Mouse (Mus musculus) left cerebral cortex, postnatal 4 days (tissue): Measurements from ENCODE around the gene Krt12. TPM values are rescaled to one million over a fixed set of nuclear protein-coding genes. Genes with fewer than 3 reads are reported as not detected.

ENCODE experiments used
- DNase-seq: peaks from one replicate; pipeline ENCODE4 v3.0.0-alpha.2; 2022
- intact Hi-C: fragments of 180-260 bp; cut with DNase I; formaldehyde crosslinking; loops from one replicate; pipeline ENCODE4 v1.15.1; 2025
- total RNA-seq, 2 experiments: library from RNA; stranded (reverse); gene quantifications; 2 replicates each; pipeline ENCODE4 v1.2.3; 2021

Krt12 gene
- 1 to 10 TPM; 1.2 to 1.7 TPM for total RNA-seq

- DNase-seq: no peak
- intact Hi-C loops: no loop called here
These were observed at the start of gene Krt12 for GRCm38 (mm10) chr11:99422159-99422558. Gene Krt12, minus strand, starts transcription at chr11:99422259.

DNA sequence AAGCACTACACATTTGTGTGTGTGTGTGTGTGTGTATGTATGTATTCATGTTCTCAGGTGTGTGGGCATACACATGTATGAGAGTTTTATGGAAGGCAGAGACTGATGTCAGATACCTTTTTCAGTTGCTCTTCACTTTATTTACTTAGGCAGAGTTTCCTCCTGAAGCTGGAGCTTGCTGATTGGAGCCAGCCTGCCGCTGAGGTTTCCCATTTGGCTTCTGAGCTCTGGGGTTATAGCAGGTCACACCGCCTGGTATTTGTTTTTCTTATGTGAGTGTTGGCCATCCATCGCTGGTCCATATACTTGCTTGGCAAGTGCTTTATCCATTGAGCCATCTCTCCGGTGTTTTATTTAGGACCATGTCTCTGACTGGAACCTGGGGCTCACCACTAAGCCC, 47.2 kb upstream of the Krt12 start:
- no peak for DNase-seq
- intact Hi-C loops: no loop called here

DNA sequence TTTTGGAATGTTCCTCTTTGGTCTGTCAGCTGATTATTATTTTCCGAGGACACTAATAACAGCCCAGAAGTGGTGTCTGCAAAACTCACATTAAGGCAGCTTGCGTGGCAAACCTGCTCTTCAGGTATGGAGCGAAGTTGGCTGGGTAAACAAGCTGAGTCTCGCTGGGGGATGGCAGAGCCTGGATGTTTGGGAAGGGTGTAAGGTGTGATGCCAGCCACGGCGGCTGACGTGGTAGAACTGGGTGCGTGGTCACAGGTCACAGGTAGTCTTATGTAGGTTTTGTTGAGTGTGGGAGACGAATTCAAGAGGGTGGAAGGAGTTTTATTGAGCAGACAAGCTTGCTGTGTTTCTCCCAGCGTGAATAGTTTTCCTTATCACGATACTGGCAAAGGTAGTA, 46.5 kb upstream of the Krt12 start:
- intact Hi-C loops: no loop called here
- no peak for DNase-seq

GRCm38 (mm10) chr11:99466316-99466715, 44.3 kb upstream of the Krt12 start:
- intact Hi-C loops: no loop called here
- DNase-seq: no peak

- intact Hi-C loops: loop anchor here (2.0 to 5.0 kb wide), 6 partner anchors 83 to 832 kb away; no protein-coding TSS in a partner anchor
- peak; percentile 88 for DNase-seq
These were observed 42.8 kb upstream of the Krt12 start for GRCm38 (mm10) chr11:99464836-99465235.

- DNase-seq: peak; percentile 73
- intact Hi-C loops: loop anchor here (2.0 to 5.0 kb wide), 5 partner anchors 48 to 834 kb away; no protein-coding TSS in a partner anchor
These were observed 41.1 kb upstream of the Krt12 start for GRCm38 (mm10) chr11:99463155-99463554.

DNA sequence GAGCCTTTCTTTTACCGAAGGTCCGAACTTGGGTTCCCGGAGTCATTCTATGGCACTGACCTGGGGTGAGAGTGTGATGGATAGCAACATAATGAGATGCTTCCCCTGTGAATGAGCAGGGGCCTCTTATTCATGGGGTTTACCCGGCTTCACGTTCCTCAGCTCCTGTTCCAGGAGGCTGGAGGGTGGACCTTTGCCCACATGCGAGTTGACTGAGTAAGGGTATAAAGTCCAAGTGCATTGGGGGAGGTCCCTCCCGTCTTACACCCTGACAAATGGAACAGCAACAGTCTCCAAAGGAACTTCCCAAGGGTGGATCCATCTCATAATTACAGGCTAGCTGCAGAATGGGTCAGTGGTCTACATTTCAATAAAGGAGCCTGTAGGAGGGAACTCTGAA, 39.7 kb upstream of the Krt12 start:
- intact Hi-C loops: loop anchor here (2.0 to 5.0 kb wide), 5 partner anchors 47 to 836 kb away; no protein-coding TSS in a partner anchor
- no peak for DNase-seq

GRCm38 (mm10) chr11:99458887-99459286, 36.8 kb upstream of the Krt12 start:
- intact Hi-C loops: no loop called here

GRCm38 (mm10) chr11:99454759-99455158, 32.7 kb upstream of the Krt12 start:
- intact Hi-C loops: no loop called here
- DNase-seq: no peak

More at GRCm38 (mm10) chr11:99458887-99459286, 36.8 kb upstream of the Krt12 start:
- DNase-seq: no peak

- intact Hi-C loops: no loop called here
- no peak for DNase-seq
These were observed 32.0 kb upstream of the Krt12 start for GRCm38 (mm10) chr11:99454044-99454443.

- no peak for DNase-seq
- intact Hi-C loops: no loop called here
These were observed 26.7 kb upstream of the Krt12 start for GRCm38 (mm10) chr11:99448769-99449168.

DNA sequence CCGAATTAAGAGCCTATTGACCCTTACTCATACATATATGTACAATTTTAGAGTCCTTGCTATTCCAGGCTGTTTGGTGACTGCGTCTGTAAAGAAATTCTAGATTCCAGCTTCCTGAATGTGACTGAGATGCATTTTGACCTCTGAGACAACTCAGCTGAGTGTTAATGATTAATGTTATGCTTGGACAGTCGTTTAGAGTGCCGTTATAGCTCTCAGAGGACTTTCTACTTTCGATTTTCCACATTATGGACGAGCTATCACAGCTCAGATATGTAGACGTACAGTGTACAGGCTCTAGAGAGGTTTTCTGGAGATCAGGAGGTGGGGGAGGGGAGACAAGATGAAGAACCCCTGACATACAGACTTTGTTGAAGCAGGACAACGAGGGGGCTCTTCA, 19.2 kb upstream of the Krt12 start:
- no peak for DNase-seq
- intact Hi-C loops: no loop called here

DNA sequence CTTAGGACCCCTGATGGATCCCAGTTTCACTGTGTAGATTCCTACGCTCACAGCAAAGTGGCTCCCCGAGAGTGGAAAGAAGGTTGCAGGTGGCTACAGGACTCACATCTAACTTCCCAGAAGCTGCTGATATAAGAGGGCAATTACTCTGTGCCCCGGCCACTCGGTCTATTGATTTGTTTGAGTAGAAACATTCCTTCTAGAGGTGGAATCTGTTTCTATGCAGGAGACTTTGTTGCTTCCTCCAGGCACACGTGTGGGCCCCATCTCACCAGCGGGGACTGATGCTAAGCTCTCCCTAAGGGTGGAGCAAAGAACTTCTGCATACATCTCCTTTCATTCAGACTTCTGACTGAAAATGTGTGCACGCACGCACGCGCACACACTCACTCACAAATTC, 17.4 kb upstream of the Krt12 start:
- intact Hi-C loops: no loop called here
- no peak for DNase-seq

DNA sequence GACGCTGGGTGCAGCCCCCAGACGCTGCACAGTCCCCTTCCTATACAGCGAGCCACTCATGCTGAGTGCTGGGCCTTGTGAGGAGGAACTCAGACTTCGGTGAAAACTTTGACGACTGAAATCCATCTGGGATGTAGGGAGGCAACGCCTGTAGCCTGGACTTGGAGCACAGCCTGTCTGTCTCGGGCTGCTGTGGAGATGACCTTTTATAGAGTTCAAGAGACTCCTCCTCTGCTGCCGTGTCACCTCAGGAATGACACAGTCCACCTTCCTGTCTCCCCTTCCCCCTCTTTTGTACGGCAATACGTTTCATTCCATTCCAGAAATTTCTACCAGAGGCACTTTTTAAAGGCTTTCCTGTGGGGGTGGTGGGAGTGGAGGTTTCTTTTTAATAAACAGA, 15.9 kb upstream of the Krt12 start, which contains the start of gene Krt20:
Krt20 (minus strand) TSS at position 179 of the 400 bp plus-strand sequence.
- no peak for DNase-seq
- intact Hi-C loops: no loop called here

DNA sequence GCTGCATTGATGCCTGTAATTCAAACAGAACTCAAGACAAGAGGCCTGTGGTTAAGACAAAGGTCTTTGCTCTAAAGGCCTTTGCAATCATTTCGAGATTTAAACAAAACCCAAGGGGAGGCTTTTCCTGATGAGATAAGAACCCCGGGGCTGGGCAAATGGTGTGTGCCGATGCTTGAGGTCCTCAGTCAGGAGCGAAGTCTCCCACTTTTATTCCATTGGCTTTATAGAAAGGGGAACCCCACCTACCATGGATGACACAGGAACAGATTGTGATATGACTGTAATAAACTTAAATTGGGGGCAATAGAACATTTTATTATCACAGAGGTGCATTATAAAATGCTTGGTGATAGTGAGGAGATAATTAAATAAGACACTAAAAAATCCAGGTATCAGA, 14.6 kb upstream of the Krt12 start:
- intact Hi-C loops: no loop called here
- DNase-seq: no peak

GRCm38 (mm10) chr11:99430670-99431069, 8.6 kb upstream of the Krt12 start:
- intact Hi-C loops: no loop called here
- DNase-seq: peak; percentile 73

- intact Hi-C loops: no loop called here
- DNase-seq: no peak
These were observed 1.5 kb downstream of the Krt12 start for GRCm38 (mm10) chr11:99420586-99420985.

GRCm38 (mm10) chr11:99417819-99418218, 4.2 kb downstream of the Krt12 start:
- intact Hi-C loops: no loop called here
- peak; percentile 14 for DNase-seq

- intact Hi-C loops: no loop called here
- no peak for DNase-seq
These were observed 5.2 kb downstream of the Krt12 start for GRCm38 (mm10) chr11:99416902-99417301.

DNA sequence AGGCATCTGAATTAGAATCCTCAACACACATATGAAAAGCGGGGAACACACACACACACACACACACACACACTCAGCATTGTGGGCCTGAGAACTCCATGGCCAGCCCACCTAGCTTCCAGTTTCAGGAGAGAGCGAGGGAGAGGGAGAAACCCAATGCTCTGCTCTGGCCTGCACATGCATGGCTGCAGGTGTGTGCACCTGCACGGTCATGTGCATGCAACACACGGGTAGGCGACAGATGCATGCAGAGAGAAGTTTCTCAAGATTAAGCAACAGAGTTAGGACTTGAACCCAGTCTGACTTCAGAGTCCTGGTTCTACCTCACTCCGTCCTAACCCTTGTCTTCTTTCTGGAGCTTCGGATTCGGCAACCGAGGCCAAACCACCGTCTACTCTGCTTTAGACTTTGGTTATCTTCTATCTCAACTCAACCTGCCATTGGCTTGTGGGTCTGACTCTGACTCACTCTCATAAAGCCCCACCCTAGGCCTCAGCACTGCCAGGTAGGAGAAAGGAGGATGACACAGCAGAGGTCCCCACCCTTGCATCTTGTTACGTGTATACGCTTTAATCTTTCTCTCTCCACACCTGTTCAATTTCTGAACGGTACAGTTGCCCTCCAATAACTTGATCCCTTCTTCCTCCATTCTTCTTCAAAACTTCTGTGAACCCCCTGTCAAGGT, 7.5 kb downstream of the Krt12 start:
- intact Hi-C loops: loop anchor here (2.0 kb wide), 1 partner anchor 48 kb away; no protein-coding TSS in a partner anchor
- DNase-seq: no peak

GRCm38 (mm10) chr11:99413247-99413646, 8.8 kb downstream of the Krt12 start:
- peak; percentile 35 for DNase-seq

DNA sequence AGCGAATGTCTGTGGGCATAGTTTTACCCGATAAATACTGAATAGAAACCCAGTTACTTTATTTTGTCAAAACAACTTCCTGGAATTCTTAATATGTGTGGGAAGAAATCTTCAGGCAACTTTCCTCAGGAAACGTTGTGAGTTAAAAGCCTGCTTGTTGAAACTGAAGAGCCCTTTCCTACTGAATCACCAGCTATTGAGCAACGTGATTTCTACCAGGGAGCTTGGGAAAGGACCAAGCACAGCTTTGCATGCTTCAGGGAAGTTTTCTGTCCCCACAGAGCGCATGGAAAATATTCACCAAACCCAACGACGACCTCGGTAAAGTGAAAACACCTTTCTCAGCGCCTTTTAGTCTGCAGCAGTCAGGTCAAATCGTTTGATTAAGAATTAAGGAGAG, 15.9 kb downstream of the Krt12 start:
- intact Hi-C loops: no loop called here
- no peak for DNase-seq

More at GRCm38 (mm10) chr11:99413247-99413646, 8.8 kb downstream of the Krt12 start:
- intact Hi-C loops: no loop called here
